Mouse (Mus musculus) cerebellum, adult 2 months (tissue): Measurements from ENCODE around the gene Stra6l. TPM values are rescaled to one million over a fixed set of nuclear protein-coding genes. Genes with fewer than 3 reads are reported as not detected.

Experiments used
- DNase-seq, 2 experiments: peaks; one replicate each; pipeline ENCODE4 v3.0.0; 2021
- H3K27ac ChIP-seq: fragments of 200-500 bp; 2 replicates; pipeline ENCODE4 v1.5.1; 2012; ENCODE audit warnings: low read length, control low read depth, inconsistent platforms; ENCODE audit not compliant: insufficient read depth
- H3K27me3 ChIP-seq: fragments of 200-500 bp; 2 replicates; pipeline ENCODE4 v1.6.1; 2012; ENCODE audit warnings: inconsistent platforms, mild to moderate bottlenecking, low read length, moderate library complexity; ENCODE audit not compliant: control insufficient read depth, insufficient read depth
- H3K4me1 ChIP-seq: fragments of 200-500 bp; 2 replicates; pipeline ENCODE4 v1.6.1; 2011; ENCODE audit warnings: low read length; ENCODE audit not compliant: control insufficient read depth, insufficient read depth
- H3K4me3 ChIP-seq: fragments of 200-500 bp; replicated peaks from 2 replicates; pipeline ENCODE3; 2011; ENCODE audit warnings: mild to moderate bottlenecking, low read depth, low read length, control low read depth; ENCODE audit not compliant: insufficient read depth
- CTCF ChIP-seq: fragments of 200-500 bp; IDR thresholded peaks from 2 replicates; pipeline ENCODE4 v1.5.1; 2011; ENCODE audit warnings: low read depth, mild to moderate bottlenecking, control low read depth, low read length, moderate library complexity, borderline replicate concordance; ENCODE audit not compliant: insufficient read depth
- POLR2A ChIP-seq: fragments of 200-500 bp; IDR thresholded peaks from 2 replicates; pipeline ENCODE4 v1.6.1; 2011; ENCODE audit warnings: low read length, control low read depth, borderline replicate concordance; ENCODE audit not compliant: insufficient read depth
- WGBS: fragments of 180-500 bp; shearing (Covaris S2); methylation state at CpG from one replicate; pipeline ENCODE4 v1.1.7; 2018; 5-methylcytosine and 5-hydroxymethylcytosine counted together
- polyA plus RNA-seq: library from polyadenylated mRNA; depleted of rRNA; stranded (reverse); fragments of >200 nt; gene quantifications from 2 replicates; pipeline ENCODE4 v1.2.3, GENCODE M21; 2012; rRNA removed

Stra6l gene
- polyA plus RNA-seq, 1 experiment: 0.03 TPM

- TF ChIP-seq CTCF (no peak), POLR2A (no peak)
- 65% methylated on average over 4 of the region's 4 CpGs for WGBS
- Histone ChIP-seq H3K4me1 (no peaks in the 10 kb centered on the region), H3K27ac (no peak overlapping the region), H3K4me3 (no peak overlapping the region), H3K27me3 (no peaks in the 10 kb centered on the region)
- no peak for DNase-seq
Observed at GRCm38 (mm10) chr4:45909924-45910323, 61.5 kb downstream of the Stra6l start.

DNA sequence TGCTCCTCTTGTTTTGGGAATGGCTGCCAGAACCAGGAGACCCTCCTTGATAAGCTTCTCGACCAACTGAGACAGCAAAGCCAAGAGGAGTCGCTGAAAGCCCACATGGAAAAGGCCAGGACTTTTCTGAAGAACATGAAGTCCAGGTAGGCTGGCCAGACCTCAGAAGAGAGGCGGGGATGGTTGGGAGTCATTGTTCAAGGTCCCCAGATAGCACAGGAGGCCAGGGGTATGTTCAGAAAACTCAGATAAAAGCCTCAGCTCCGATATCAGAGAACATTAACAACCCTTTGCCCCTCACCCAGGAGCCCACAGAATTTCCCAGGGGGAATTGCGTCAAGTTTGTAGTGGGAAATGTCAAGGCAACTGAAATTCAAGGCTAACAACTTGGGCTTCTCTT is 62.8 kb downstream of the Stra6l start:
- H3K4me3 ChIP-seq: no peak overlapping the region
- no peaks in the 10 kb centered on the region for H3K27me3 ChIP-seq
- WGBS: 84% methylated on average over 5 of the region's 5 CpGs
- no peak overlapping the region for H3K27ac ChIP-seq
- DNase-seq: no peak
- H3K4me1 ChIP-seq: no peaks in the 10 kb centered on the region
- no peak for TF ChIP-seq POLR2A
- no peak for TF ChIP-seq CTCF

DNA sequence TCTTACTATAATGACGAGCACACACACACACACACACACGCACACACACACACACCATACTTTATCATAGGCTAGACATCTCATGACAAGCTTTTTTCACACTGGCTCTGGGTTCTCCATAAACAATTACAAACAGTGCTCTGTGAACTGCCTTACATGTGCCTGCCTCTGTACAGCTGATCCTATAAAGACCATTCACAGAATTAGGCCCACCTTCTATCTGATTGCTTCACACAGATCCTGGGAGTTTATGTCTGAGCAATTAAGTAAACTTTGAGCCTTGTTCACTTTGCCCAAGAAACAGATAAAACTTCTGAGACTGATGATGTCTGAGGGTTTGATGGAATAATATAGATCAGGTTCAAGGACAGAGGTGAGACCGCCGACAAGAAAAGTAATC is 63.4 kb downstream of the Stra6l start:
- H3K4me3 ChIP-seq: no peak overlapping the region
- DNase-seq: no peak
- H3K27ac ChIP-seq: no peak overlapping the region
- no peak for TF ChIP-seq CTCF
- no peak for TF ChIP-seq POLR2A
- 93% methylated on average over 4 of the region's 4 CpGs for WGBS
- H3K4me1 ChIP-seq: no peaks in the 10 kb centered on the region
- H3K27me3 ChIP-seq: no peaks in the 10 kb centered on the region

GRCm38 (mm10) chr4:45917091-45917490 is 68.6 kb downstream of the Stra6l start:
- Histone ChIP-seq H3K27ac (no peak overlapping the region), H3K4me1 (no peaks in the 10 kb centered on the region), H3K4me3 (no peak overlapping the region), H3K27me3 (no peaks in the 10 kb centered on the region)
- 53% methylated on average over 7 of the region's 7 CpGs for WGBS
- TF ChIP-seq CTCF (no peak), POLR2A (no peak)
- DNase-seq: no peak

DNA sequence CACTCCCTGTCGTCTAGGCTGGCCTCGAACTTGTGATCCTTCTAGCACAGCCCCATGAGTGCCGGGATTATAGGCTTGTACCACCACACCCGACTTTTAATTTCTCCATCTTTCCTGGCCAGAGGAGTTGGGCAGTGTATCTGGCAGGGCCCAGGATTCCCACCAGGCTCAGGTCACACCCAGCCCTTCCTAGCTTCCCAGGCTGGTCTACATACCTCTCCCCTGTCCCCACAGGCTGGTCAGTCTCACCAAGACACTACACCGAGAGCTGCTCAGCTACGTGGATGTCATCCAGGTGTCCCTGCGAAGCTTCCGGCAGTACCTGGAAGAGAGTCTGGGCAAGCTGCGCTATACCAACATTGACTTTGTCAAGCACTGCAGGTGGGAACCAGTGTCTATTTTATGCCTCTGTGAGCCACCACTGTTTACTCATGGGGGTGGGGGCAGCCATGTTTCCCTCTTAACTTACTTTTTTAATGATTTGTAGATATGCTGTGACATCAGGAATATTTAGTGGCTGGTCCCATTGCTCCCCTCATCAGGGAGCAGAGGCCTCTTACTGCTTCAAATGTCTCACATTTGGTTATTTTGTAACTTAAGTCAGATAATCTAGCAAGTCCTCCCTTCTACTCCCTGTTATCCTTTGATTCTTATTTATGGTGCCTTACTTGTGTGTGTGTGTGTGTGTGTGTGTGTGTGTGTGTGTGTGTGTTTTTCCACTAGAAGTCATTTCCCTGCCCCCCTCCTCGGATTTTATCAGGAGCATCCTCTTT is 73.4 kb downstream of the Stra6l start:
- TF ChIP-seq POLR2A: no peak
- TF ChIP-seq CTCF: no peak
- H3K27ac ChIP-seq: no peak overlapping the region
- WGBS: 90% methylated on average over 10 of the region's 10 CpGs

GRCm38 (mm10) chr4:45924011-45924410 is 75.5 kb downstream of the Stra6l start:
- Histone ChIP-seq H3K27ac (no peak overlapping the region), H3K4me1 (no peaks in the 10 kb centered on the region), H3K4me3 (no peak overlapping the region), H3K27me3 (no peaks in the 10 kb centered on the region)
- 80% methylated on average over 4 of the region's 4 CpGs for WGBS
- no peak for DNase-seq
- no peak for TF ChIP-seq CTCF
- no peak for TF ChIP-seq POLR2A

More for the DNA sequence above, 73.4 kb downstream of the Stra6l start:
- Histone ChIP-seq H3K4me3 (no peak overlapping the region), H3K27me3 (no peaks in the 10 kb centered on the region), H3K4me1 (no peaks in the 10 kb centered on the region)
- DNase-seq: no peak

DNA sequence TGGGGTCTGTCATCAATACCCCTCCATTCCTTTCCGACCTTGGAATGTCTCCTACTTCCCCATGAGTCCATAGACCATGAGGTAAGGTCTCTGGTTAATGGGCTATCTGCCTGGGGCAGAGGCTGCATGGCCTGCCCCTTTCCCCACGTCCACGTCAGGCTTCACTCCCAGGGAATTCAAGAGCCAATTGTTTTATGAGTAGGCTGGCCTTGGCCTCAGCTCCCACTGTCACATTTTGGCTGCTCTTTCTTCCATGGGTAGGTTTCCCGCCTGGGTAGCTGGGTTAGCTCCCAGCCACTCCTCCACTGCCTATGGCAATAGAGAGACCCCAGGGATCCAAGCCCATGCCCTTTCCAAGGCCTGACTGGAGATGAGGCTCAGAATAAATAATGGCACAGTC is 80.1 kb downstream of the Stra6l start:
- Histone ChIP-seq H3K27ac (no peak overlapping the region), H3K27me3 (no peaks in the 10 kb centered on the region), H3K4me3 (no peak overlapping the region), H3K4me1 (no peaks in the 10 kb centered on the region)
- no peak for DNase-seq
- no peak for TF ChIP-seq CTCF
- no peak for TF ChIP-seq POLR2A
- WGBS: 44% methylated on average over 4 of the region's 4 CpGs

Other genes with a start within 250 kb of the Stra6l start
- gene Aldh1b1, start 49.6 kb upstream of the Stra6l start, polyA plus RNA-seq: 2.7 and 2.8 TPM in 2 replicates
- 0.38 and 0.51 TPM in 2 replicates for gene Igfbpl1, start 21.7 kb upstream of the Stra6l start, polyA plus RNA-seq
- gene Ccdc180, start 41.6 kb downstream of the Stra6l start, polyA plus RNA-seq: 0.29 TPM in 2 replicates
- 29.6 and 31.7 TPM in 2 replicates for gene Tdrd7, start 116.7 kb downstream of the Stra6l start, polyA plus RNA-seq
- 55.4 and 55.7 TPM in 2 replicates for gene Tmod1, start 190.3 kb downstream of the Stra6l start, polyA plus RNA-seq